Mouse (Mus musculus): ENCODE results near the gene Unc45b. TPM values are rescaled to one million over a fixed set of nuclear protein-coding genes. Genes with fewer than 3 reads are reported as not detected.

Unc45b gene
- total RNA-seq (2014; fragmentation: Nextera tagmentation) (not detected in 2 replicates), total RNA-seq (2017) (not detected in 2 replicates)

GRCm38 (mm10) chr11:82910250-82910649 is at the start of gene Unc45b:
Unc45b (plus strand) TSS chr11:82910550.
- no peak for ATAC-seq (replicated peaks; ENCODE audit: low FRiP score, low TSS enrichment, poor library complexity, severe bottlenecking)

GRCm38 (mm10) chr11:82860759-82861158 is 49.6 kb upstream of the Unc45b start:
- ATAC-seq (replicated peaks; ENCODE audit: low FRiP score, low TSS enrichment, poor library complexity, severe bottlenecking), result no peak

GRCm38 (mm10) chr11:82861558-82861957 is 48.8 kb upstream of the Unc45b start:
- peak; percentile 35; the same call in 1 of the 2 replicates for ATAC-seq (replicated peaks; ENCODE audit: low FRiP score, low TSS enrichment, poor library complexity, severe bottlenecking)

- 0 out of 2 replicates have a peak, but pooled peaks have one; percentile 17 for ATAC-seq (replicated peaks; ENCODE audit: low FRiP score, low TSS enrichment, poor library complexity, severe bottlenecking)
Observed at GRCm38 (mm10) chr11:82862638-82863037, 47.7 kb upstream of the Unc45b start.

DNA sequence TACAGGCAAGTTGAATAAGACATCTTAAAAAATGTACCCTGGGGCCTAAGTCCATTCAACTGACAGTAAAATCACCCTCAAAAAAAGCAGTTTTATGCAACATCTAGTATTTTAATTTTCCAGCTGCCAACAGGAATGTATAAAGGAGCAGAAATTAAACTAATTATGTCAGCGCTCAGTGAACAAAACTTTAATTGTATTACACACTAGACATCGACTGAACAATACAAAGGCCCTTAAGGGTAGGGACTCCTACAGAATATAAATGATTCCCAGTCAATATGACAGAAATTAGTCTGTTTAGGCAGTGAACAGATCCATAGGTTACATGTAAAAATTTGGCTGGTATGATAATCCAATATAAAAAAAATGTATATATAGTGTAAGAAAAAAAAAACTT is 47.3 kb upstream of the Unc45b start:
- ATAC-seq (replicated peaks; ENCODE audit: low FRiP score, low TSS enrichment, poor library complexity, severe bottlenecking), result no peak

DNA sequence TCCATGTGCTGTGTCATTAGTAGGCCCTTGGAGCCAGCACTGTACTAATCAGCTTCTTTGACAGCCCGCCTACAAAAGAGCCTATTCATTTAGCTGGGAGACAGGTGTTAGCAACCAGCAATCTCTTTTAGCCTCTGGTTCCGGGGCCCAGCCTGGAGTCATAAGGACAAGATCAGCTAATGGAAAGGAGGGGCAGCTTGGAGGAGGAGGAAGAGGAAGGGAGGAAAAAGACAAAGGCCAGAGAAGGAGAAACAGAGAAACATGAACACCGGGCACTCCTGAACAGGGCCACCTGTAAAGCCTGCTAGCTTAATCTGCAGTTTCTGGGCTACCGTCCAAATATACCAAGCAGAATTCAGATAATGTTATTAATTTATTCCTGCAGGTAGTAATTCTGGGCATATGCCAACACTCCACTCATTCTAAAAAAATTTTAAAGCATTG is 46.8 kb upstream of the Unc45b start:
- peak; percentile 62 for ATAC-seq (replicated peaks; ENCODE audit: low FRiP score, low TSS enrichment, poor library complexity, severe bottlenecking)

DNA sequence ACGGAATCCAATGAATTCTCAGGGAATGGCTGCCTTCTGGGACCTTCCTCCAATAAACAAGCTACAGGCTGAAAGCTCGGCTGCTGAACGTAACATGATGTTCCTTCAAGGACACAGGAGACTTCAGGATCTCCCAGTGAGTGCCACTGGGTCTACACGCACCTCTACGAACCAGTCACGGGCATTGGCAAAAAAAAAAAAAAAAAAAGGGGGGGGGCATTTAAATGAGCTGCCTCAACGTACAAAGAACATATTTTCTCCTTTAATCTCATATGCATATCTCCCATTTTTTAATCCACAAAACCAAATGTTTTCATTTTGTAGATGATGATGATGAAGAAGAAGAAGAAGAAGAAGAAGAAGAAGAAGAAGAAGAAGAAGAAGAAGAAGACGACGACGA is 44.4 kb upstream of the Unc45b start:
- ATAC-seq (replicated peaks; ENCODE audit: low FRiP score, low TSS enrichment, poor library complexity, severe bottlenecking), result no peak

GRCm38 (mm10) chr11:82866850-82867564 is 43.3 kb upstream of the Unc45b start:
- ATAC-seq (replicated peaks; ENCODE audit: low FRiP score, low TSS enrichment, poor library complexity, severe bottlenecking), result no peak

GRCm38 (mm10) chr11:82867956-82868355 is 42.4 kb upstream of the Unc45b start:
- ATAC-seq (replicated peaks; ENCODE audit: low FRiP score, low TSS enrichment, poor library complexity, severe bottlenecking), result no peak

DNA sequence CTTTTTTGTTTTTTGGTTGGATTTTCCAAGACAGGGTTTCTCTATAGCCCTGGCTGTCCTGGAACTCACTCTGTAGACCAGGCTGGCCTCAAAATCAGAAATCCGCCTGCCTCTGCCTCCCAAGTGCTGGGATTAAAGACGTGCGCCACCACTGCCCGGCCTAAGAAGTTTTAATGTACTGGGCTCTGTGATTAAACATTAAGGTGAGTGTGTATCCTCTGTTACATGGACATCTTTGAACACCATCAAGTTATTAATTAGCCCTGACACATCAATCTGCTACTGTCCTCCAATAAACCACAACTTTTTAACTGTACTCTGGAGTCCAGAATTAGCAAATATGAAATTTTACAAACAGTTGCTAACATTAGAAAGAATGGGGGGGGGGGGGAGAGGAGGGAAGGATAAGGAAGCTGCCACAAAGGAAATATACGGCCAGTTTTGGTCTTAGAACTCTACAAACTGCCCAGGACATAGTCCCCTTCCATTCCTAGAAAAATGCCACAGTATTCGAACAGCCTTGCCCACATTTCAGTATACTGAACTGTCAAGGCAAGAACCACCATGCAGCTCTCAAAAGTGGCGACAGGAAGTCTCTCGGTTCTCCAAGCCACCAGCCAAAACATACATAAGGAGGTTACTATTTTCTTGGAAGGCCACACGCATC is 40.7 kb upstream of the Unc45b start:
- no peak for ATAC-seq (replicated peaks; ENCODE audit: low FRiP score, low TSS enrichment, poor library complexity, severe bottlenecking)

GRCm38 (mm10) chr11:82870173-82871030 is 39.9 kb upstream of the Unc45b start:
- peak; percentile 62 for ATAC-seq (replicated peaks; ENCODE audit: low FRiP score, low TSS enrichment, poor library complexity, severe bottlenecking)

DNA sequence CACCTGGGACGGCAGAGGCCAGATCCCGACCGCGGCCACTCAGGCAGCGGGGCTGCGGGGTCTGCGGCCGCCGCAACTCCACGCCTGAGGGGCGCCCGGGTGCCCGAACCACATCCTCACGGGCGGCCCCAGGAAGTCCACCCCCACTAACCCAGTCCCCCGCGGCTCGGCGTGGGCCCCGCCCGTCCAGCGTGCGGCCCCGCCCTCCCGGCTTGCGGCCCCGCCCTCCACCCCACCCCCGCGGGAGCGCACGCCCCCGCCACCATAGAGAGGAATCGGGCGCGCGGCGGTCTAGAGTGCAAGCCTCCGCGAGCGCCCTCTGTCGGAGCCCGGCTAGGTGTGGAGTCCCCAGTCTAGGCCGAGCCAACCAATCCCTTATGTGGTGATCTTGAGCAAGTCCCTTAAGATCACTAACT is 39.3 kb upstream of the Unc45b start, which contains the start of gene Rffl:
Gene Rffl, minus strand, starts transcription at position 180 of the 416 bp plus-strand sequence.
- ATAC-seq (replicated peaks; ENCODE audit: low FRiP score, low TSS enrichment, poor library complexity, severe bottlenecking), result peak; percentile 71

DNA sequence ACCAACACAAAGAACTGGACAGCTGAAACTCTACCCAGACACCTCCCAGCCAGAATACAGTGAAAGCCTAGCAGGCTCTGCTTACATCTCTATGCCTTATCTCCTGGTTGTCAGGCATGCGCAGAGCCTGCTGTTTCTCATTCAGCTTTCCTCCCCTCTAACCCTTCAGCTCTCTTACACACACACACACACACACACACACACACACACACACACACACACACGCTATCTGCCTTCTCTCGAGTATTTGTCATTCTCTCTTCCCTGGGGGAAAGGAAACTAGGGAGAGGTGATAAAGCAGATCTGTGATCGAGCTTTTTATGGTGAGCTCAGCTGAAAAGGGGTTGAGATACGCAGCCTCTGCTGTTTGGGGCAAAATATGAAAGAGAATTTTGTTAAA is 35.4 kb upstream of the Unc45b start:
- peak; percentile 53; the same call in 1 of the 2 replicates for ATAC-seq (replicated peaks; ENCODE audit: low FRiP score, low TSS enrichment, poor library complexity, severe bottlenecking)

DNA sequence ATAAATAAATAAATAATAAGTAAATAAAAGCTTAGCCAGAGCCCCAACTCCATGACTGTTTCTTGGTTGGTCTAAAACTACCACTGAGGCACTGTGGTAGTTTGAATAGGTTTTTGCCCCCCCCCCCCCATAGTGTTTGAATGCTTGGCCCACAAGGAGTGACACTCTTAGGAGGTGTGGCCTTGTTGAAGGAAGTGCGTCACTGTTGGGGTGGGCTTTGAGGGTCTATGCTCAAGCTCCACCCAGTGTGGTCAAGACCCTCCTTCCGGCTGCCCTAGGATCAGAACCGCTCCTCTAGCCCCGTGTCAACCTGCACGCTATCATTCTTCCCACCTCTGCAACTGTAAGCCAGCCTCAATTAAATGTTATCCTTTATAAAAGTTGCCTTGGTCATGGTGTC is 34.7 kb upstream of the Unc45b start:
- no peak for ATAC-seq (replicated peaks; ENCODE audit: low FRiP score, low TSS enrichment, poor library complexity, severe bottlenecking)

DNA sequence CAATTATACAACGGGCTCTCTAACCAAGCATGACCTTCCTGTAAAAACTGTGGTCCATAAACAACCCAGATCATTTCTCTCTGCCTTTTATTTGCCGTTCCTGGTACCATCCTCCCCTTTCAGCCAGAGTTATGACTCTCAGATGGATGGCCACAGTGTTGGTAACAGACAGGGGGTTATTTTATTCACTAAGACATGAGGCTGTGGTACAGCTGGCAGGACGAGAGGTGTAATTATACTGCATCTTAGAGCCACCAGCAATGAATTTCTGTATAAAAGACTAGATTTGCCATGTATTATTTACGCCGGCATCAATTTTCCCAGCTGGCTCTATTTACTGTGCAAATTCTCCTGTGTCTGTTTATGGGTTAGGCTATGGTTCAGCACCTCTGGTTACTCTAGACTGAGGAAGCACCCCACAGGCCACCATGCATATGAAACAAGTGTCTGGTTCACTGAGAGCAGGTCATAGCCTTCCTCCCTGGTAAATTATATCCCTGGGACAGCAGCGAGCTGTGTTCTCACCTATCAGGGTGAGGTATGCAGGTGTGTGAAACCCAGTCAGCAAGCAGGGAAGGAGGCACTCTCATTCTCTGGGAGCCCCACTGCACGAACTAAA is 32.5 kb upstream of the Unc45b start:
- no peak for ATAC-seq (replicated peaks; ENCODE audit: low FRiP score, low TSS enrichment, poor library complexity, severe bottlenecking)

DNA sequence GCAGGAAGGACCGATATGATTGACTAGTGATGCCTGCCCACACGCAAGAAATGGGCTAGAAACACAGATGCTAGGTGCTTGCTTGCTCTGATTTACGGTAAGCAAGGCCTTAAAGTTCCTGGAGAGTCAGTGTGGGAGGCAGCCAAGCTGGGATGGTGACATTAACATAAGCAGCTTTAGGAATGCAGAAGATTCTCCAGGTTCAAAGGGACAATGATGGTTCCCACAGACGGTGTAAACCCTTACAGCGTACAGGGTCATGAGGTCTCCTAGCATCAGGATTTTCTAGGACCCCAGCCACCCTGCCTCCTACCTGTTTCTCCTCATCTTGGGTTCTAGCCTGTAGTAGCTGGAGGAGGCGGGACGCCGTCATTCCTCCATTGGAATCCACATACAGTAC is 27.2 kb upstream of the Unc45b start:
- no peak for ATAC-seq (replicated peaks; ENCODE audit: low FRiP score, low TSS enrichment, poor library complexity, severe bottlenecking)

DNA sequence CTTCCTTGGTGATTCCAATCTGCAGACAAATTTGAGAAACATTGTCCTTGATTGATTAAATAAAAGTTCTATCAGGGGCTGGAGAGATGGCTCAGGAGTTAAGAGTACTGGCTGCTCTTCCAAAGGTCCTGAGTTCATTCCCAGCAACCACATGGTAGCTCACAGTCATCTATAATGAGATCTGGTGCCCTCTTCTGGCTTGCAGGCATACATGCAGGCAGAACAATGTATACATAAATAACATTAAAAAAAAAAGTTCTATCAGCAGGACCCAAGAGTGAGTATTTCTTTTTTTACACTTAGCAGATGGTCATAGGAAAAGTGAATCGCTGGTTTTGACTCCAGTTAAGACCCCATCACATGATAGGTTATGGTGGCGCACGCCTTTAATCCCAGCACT is 23.8 kb upstream of the Unc45b start:
- ATAC-seq (replicated peaks; ENCODE audit: low FRiP score, low TSS enrichment, poor library complexity, severe bottlenecking), result no peak

DNA sequence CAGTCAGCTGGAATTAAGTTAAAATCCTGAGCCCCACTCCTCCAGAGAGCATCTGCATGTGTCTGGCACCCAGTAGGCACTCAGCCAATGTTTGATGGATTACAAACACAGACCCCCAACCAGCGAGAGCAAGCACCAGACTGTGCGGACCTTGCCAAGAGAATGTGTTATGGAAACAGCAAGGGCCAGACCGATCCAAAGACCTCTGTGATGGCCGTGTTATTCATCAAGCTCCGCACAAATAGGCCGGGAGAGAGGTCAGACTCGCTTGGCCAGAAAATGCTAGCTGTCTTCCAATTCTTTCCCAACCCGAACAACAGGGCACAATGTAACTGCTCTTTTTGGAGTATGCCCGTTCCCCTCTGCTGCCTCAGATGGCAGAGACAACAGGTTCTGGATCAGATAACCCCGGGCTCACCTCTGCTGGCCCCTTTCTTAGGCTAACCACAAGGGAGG is 21.8 kb upstream of the Unc45b start:
- ATAC-seq (replicated peaks; ENCODE audit: low FRiP score, low TSS enrichment, poor library complexity, severe bottlenecking), result no peak
